Mouse (Mus musculus) gastrocnemius, postnatal 14 days (tissue): ENCODE measurements around the gene Gm9376. TPM values are rescaled to one million over a fixed set of nuclear protein-coding genes. Genes with fewer than 3 reads are reported as not detected.

Experiments used
- DNase-seq: peaks from one replicate; pipeline ENCODE4 v3.0.0; 2021; ENCODE audit warnings: mixed read lengths
- intact Hi-C: fragments of 180-260 bp; cut with DNase I; formaldehyde crosslinking; loops from one replicate; pipeline ENCODE4 v1.15.1; 2025; ENCODE audit warnings: low total_unique reads
- long read RNA-seq, 2 experiments: library from polyadenylated mRNA; stranded (forward); transcript quantifications; one replicate each; pipeline ENCODE4 v2.0.0; 2021
- total RNA-seq, 2 experiments: library from RNA; stranded (reverse); gene quantifications; 2 replicates each; pipeline ENCODE4 v1.2.3; 2021

The Gm9376 gene
- not detected for total RNA-seq
- long read RNA-seq, experiment 1: 0 reads
- long read RNA-seq, experiment 2: 0 reads

GRCm38 (mm10) chr14:118266660-118267059 is at the start of gene Gm9376:
Gene Gm9376 (plus strand): TSS chr14:118266960.
- intact Hi-C loops: no loop called here
- no peak for DNase-seq

DNA sequence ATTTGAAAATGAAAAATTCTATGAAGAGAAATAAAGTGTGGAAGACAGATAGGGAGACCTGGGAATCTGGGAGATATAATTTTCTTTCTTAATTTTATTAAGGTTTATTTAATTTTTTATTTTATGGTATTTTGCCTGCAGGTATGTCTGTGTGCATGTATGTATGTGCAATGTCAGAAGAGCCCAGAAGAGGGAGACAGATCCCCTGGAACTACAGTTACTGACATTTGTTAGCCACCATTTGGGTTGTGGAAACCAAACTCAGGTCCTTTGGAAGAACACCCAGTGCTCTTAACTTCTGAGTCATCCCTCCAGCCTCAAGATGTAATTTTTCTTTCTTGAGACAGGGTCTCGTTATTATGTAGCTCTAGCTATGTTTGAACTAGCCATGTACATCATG is 45.9 kb upstream of the Gm9376 start:
- intact Hi-C loops: no loop called here
- DNase-seq: no peak

DNA sequence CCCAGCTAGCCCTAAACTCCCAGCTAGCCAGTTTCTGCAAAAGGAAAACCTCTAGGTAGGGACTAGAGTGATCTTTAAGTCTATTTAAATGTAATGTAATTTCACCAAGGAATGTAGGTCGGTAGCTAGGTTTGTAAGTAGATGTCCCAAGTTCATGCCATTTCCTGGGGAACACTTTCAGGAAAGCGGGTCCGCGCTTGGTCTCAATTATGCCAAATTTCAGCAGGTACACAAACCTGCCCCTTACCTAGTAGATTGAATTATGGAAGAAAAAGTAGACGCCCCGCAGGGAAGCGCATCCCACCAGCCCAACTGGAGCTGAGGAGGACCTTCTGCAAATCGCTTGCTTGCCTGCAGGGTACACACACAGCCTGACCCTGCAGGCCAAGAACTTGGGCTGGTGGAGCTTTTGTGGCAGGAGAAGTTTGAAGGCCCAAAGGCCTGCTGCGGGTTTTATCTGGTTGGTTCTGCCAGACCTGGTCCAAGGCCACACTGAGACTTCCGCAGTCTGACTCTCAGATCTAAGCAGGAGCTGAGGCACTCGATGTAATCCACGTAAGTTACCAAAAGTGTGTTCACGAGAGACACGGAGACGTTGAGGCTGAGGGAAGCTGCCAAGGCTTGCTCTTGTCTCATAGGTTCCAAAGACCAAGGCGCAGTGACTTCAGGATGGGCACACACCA is 41.6 kb upstream of the Gm9376 start:
- no peak for DNase-seq
- intact Hi-C loops: no loop called here

- DNase-seq: no peak
- intact Hi-C loops: no loop called here
These were observed 40.8 kb upstream of the Gm9376 start for GRCm38 (mm10) chr14:118225911-118226310.

DNA sequence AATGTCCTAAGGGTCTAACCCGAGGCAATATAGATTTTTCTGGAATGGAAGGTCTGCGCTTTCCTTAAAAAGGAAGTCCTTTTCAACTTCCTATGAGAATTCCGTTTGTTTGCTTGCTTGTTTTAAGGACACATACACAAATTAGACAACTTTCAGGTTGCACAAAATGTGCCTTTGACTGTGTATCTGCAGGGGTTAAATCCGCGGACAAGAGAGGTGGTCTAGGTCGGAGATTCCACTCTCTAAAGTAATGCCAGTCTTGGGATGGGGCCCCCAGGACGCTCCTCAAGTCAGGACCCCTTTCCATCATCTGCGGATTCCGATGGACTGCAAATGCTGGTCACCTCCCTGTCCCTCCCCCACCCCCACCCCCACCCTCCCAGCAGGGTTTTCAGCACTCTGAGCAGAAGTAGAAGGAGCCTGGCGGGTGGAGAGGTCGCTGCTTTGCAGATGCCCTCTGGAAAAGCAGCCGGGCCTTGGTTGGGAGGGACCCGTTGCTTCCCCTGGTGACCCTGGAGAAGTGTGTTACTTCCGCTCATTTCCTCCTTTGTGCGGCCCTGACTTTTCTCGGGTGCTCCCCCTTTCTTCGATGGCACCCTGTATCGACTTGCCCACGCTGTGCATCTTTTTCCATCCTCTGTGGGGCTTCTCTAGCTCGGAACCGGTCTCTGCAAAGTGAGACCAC is 40.1 kb upstream of the Gm9376 start:
- intact Hi-C loops: no loop called here
- DNase-seq: no peak

GRCm38 (mm10) chr14:118232381-118232970 is 34.3 kb upstream of the Gm9376 start:
- no peak for DNase-seq
- intact Hi-C loops: no loop called here

GRCm38 (mm10) chr14:118233786-118234540 is 32.8 kb upstream of the Gm9376 start:
- intact Hi-C loops: no loop called here
- DNase-seq: no peak

DNA sequence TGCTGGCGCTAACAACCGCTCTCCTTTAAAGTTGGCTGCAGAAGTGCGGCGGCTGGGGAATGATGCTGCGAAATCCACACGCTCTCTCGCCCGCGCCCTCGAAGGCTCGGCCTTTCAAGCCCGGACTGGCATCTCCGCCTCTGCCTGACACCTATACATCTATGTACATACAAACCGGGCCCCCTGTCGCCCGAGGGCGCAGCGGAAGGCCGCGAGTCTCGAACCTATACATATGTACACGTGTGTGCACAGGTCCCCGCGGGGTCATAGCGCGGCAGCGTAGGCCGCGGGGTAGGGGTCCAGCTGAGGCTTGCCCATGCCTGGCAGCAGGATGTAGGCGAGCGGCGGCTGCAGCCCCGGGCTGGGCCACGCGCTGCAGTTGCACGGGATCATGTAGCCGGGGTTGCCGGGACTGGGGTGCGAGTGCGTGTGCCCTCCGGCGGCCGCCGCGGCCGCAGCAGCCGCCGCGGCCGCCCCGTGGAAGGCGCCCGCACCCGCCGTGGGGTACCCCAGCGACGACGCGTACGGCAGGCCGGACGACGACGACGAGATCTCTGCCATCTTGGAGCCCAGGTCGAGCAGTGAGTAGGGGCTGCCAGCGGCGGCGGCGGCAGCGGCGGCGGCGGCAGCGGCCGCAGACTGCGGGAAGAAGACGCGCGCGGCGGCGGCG is 32.1 kb upstream of the Gm9376 start:
- no peak for DNase-seq
- intact Hi-C loops: no loop called here

DNA sequence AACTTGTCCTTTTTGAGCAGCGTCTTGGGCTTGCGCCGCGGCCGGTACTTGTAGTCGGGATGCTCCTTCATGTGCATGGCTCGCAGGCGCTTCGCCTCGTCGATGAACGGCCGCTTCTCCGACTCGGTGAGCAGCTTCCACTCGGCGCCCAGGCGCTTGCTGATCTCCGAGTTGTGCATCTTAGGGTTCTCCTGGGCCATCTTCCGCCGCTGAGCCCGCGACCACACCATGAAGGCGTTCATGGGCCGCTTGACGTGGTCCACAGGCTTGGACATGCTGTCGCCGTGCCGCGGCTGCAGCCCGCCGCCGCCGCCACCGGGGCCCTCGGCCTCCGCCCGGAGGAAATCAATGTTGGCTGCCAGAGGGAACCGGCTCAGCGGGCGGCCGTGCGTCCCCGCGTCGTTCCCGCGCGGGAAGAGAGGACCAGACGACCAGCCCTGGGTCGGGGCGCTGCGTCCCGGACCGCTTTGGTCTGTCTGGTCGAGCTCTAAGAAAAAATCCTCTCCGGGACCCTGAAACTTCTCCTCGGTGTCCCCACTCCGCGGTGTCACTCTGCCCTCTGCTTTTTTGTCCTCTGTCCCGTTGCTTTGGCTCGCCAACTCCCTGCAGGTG is 31.3 kb upstream of the Gm9376 start:
- intact Hi-C loops: no loop called here
- no peak for DNase-seq

DNA sequence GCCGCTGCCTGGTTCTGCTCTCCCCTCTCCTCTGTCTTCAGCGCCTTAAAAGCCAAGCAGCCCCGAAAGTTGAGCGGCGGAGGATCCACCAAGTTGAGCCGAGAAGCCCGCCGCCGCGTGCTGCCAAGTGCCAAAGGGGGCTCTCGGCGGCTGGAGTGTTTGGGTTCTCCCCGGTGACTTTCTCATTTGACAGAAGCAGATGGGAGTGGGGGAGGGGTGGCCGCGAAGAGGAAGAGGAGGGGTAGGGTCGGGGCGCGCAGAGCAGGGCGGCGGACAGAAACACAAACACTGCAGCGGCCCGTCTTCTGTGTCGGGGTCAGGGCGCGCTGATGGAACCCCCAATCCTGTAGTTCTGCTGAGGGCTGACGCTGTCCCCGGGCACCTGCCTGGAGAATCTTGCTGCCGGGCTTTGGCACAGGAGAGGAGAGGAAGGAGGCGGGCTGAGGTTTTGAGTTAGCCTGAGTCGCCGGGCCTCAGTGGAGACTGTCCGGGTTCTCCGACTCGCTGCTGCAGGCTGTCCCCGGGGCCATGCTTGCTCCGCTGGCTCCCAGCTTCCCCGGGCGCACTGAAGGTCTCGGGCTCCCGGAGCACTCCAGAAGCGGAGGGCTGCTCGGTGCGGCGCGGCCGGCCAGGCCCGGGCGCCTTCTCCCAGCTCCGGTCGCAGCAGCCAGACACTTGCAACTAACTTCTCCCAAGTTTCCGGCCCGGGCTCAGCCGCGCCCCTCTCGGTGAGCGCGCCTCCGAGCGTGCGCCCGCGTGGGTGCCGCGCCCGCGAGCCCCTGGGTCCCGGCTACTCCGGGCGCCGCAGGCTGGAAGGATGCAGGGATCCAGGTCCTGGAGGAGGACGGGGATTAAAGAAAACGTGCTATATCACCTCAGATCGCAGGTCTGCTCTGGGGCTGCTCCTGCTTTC is 30.5 kb upstream of the Gm9376 start:
- DNase-seq: peak; percentile 18
- intact Hi-C loops: no loop called here

DNA sequence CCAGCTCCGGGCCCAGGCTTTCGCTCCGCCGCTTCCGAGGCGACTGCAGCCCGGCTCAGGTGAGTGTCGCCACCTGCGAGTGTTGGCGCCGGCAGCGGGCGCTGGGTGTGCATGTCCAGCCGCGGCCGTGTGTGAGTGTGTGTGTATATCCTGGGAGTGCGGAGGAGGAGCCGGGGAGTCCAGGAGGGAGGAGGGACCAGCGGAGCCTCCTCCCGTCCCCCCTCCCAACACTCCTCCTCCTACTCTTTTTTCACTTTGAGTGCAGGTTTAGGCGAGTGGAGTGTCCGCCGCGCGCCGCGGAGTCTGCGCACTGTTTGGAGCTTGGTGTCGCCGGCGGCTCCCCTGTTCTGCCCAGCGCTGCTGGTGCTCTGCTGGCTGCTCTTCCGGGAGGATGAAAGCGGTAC is 29.9 kb upstream of the Gm9376 start, which contains the start of gene Sox21:
Gene Sox21, minus strand, starts transcription at position 145 of the 404 bp plus-strand sequence.
- intact Hi-C loops: no loop called here
- no peak for DNase-seq

- intact Hi-C loops: no loop called here
- DNase-seq: no peak
These were observed 29.0 kb upstream of the Gm9376 start for GRCm38 (mm10) chr14:118237786-118238185.

DNA sequence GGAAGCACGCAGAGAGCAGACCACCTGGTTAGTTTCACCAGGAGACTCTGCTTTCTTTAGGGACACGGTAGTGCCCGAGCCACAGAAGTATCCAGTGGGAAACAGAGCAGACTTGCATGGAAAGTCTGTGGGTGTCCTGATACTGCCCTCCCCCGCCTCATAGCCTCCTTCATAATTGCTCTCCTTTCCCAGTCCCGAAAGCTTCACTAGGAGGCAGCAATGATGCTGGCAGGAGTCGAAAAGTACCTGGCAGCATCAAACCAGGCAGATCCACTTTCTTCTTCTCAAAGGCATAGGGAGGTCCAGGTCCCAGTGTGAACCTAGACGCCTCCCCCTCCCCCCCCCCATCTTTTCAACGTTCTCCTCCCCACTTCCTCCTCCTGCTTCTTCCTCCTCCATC is 27.4 kb upstream of the Gm9376 start:
- intact Hi-C loops: no loop called here
- DNase-seq: no peak

GRCm38 (mm10) chr14:118241416-118241815 is 25.3 kb upstream of the Gm9376 start:
- DNase-seq: no peak
- intact Hi-C loops: no loop called here

DNA sequence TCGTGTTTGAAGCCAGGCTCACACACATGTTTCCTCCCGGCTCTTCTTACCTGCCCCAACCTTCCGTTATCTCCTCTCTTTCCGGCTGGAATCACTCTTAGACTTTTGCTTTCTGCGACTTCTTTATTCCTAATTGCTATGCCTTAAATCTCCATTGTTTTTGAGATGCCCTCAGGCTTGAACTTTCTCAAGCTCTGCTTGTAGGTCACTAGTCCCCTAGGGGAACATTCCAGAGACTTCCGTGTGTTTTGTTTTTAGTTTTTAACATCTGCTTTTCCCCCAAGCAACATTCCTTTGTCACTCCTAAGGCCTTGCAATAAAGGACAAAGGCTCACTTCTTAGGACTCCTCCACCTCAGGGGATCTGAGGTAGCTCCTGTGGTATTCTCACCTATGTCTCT is 13.4 kb upstream of the Gm9376 start:
- intact Hi-C loops: no loop called here

GRCm38 (mm10) chr14:118268849-118269248 is 2.1 kb downstream of the Gm9376 start:
- no peak for DNase-seq
- intact Hi-C loops: no loop called here

More for the DNA sequence above, 13.4 kb upstream of the Gm9376 start:
- no peak for DNase-seq

- intact Hi-C loops: no loop called here
- no peak for DNase-seq
These were observed 6.1 kb downstream of the Gm9376 start for GRCm38 (mm10) chr14:118272594-118273555.
